Mouse (Mus musculus): ENCODE data around the gene Vmo1. TPM values are rescaled to one million over a fixed set of nuclear protein-coding genes. Genes with fewer than 3 reads are reported as not detected.

Gene Vmo1
- total and polyA plus RNA-seq, 2 experiments from 2014 or later: 0.55 TPM; not detected in 1

DNA sequence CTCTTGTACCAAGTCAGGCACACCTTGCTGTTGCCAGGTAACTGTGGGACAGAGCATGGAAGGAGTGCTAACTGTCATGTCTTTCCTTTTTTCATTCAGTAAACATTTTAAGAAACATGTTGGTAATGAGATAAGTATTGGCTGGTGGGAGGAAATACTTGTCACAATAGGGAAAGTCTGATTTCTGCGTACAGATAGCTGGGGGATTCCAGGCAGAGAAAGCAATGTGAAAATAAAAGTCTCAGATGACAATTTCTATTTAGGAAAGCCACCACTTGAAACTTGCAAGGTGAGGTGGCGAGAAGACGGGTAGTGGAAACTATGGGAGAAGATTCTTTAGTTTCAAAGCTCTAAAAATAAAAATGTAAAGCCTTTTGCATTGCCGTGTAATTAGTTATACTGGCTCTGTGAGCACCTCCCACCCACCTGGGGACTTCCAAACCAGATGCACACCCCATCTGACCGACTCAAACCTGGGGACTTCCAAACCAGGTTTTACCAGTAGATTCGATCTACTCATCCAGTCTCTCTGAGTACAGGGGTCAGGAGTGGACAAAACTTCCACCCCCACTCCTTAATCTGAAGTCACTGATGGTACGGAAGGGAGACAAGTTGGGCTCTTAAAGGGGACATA is 1.6 kb downstream of the Vmo1 start:
- 63% methylated on average over 7 of the region's 7 CpGs for WGBS

DNA sequence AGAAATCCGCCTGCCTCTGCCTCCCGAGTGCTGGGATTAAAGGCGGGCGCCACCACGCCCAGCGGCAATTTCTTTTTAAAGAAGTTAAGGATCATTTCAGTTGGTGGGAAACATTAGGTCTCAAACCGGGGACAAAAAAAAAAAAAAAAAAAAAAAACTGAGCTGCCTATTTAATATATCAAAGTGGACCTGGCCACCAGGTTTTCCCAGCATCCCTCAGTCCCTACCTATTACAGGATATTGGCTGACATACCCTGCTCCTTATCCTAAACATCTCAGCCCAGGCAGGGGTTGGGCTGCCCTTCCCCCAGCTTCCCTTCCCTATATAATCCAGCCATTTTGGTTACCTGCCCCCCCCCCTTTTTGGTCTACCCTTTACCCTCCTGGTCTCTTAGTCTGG is 2.6 kb downstream of the Vmo1 start:
- DNase-seq (ENCODE audit: low spot score): no peak
- 84% methylated on average over 7 of the region's 7 CpGs for WGBS

More for the DNA sequence above, 1.6 kb downstream of the Vmo1 start:
- ATAC-seq (ENCODE audit: insufficient read depth, low read depth) (no peak), DNase-seq (ENCODE audit: low spot score) (no peak)
- no peak overlapping the region for H3K4me2 ChIP-seq (ENCODE audit: low read depth, low read length)
- peaks cover 10% of the 10 kb centered on the region; the same call in 1 of the 2 replicates for H3K27me3 ChIP-seq (ENCODE audit: control insufficient read depth, insufficient read depth, low read length)
- H3K36me3 ChIP-seq (replicated peaks; ENCODE audit: control insufficient read depth, insufficient read depth, low read length): no peaks in the 10 kb centered on the region
- no peak overlapping the region for H3K9ac ChIP-seq (replicated peaks; ENCODE audit: low read depth, low read length)
- no peak overlapping the region for H3K27ac ChIP-seq (ENCODE audit: low read depth)
- no peaks in the 10 kb centered on the region for H3K9me3 ChIP-seq (replicated peaks; ENCODE audit: control insufficient read depth, low read length)
- TF ChIP-seq EP300 (IDR thresholded peaks at IDR 0.05; ENCODE audit: low read depth) (no peak), CTCF (IDR thresholded peaks at IDR 0.05; ENCODE audit: low read depth) (no peak)
- no peak overlapping the region for H3K4me3 ChIP-seq (ENCODE audit: low read depth, low read length)
- no peaks in the 10 kb centered on the region for H3K4me1 ChIP-seq (ENCODE audit: control insufficient read depth, insufficient read depth)

DNA sequence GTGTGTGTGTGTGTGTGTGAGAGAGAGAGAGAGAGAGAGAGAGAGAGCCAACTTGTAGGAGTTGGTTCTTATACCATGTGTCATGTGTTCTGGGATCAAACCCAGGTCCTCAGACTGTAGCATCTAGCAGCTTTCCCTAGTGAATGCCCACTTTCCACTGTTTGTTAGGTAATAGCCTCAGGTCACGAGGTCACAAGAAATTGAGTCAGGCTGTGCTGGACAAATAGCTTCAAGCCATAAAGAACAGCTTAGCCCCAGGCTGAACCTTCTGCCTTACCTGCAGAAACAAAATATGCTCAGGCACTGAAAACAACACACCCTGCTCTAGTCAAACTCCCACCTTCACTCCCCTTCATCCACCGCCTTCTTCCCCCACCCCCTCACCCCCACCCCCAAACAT is 3.2 kb downstream of the Vmo1 start:
- no peak overlapping the region for H3K4me3 ChIP-seq (ENCODE audit: low read depth, low read length)
- ATAC-seq (ENCODE audit: insufficient read depth, low read depth) (no peak), DNase-seq (ENCODE audit: low spot score) (no peak)
- TF ChIP-seq CTCF (IDR thresholded peaks at IDR 0.05; ENCODE audit: low read depth) (no peak), EP300 (IDR thresholded peaks at IDR 0.05; ENCODE audit: low read depth) (no peak)
- H3K4me2 ChIP-seq (ENCODE audit: low read depth, low read length): no peak overlapping the region
- no peaks in the 10 kb centered on the region for H3K9me3 ChIP-seq (replicated peaks; ENCODE audit: control insufficient read depth, low read length)
- 73% methylated on average over 2 of the region's 2 CpGs for WGBS
- no peak overlapping the region for H3K27ac ChIP-seq (ENCODE audit: low read depth)
- no peak overlapping the region for H3K9ac ChIP-seq (replicated peaks; ENCODE audit: low read depth, low read length)
- H3K4me1 ChIP-seq (ENCODE audit: control insufficient read depth, insufficient read depth): no peaks in the 10 kb centered on the region
- peaks cover 10% of the 10 kb centered on the region; the same call in 1 of the 2 replicates for H3K27me3 ChIP-seq (ENCODE audit: control insufficient read depth, insufficient read depth, low read length)
- H3K36me3 ChIP-seq (replicated peaks; ENCODE audit: control insufficient read depth, insufficient read depth, low read length): no peaks in the 10 kb centered on the region

More for the DNA sequence above, 2.6 kb downstream of the Vmo1 start:
- H3K4me1 ChIP-seq (ENCODE audit: control insufficient read depth, insufficient read depth): no peaks in the 10 kb centered on the region
- H3K4me2 ChIP-seq (ENCODE audit: low read depth, low read length): no peak overlapping the region
- no peaks in the 10 kb centered on the region for H3K36me3 ChIP-seq (replicated peaks; ENCODE audit: control insufficient read depth, insufficient read depth, low read length)
- H3K27me3 ChIP-seq (ENCODE audit: control insufficient read depth, insufficient read depth, low read length): peaks cover 10% of the 10 kb centered on the region; the same call in 1 of the 2 replicates
- TF ChIP-seq CTCF (IDR thresholded peaks at IDR 0.05; ENCODE audit: low read depth): no peak
- no peak for TF ChIP-seq EP300 (IDR thresholded peaks at IDR 0.05; ENCODE audit: low read depth)
- H3K27ac ChIP-seq (ENCODE audit: low read depth): no peak overlapping the region
- H3K9me3 ChIP-seq (replicated peaks; ENCODE audit: control insufficient read depth, low read length): no peaks in the 10 kb centered on the region
- no peak for ATAC-seq (ENCODE audit: insufficient read depth, low read depth)
- no peak overlapping the region for H3K9ac ChIP-seq (replicated peaks; ENCODE audit: low read depth, low read length)
- H3K4me3 ChIP-seq (ENCODE audit: low read depth, low read length): no peak overlapping the region

DNA sequence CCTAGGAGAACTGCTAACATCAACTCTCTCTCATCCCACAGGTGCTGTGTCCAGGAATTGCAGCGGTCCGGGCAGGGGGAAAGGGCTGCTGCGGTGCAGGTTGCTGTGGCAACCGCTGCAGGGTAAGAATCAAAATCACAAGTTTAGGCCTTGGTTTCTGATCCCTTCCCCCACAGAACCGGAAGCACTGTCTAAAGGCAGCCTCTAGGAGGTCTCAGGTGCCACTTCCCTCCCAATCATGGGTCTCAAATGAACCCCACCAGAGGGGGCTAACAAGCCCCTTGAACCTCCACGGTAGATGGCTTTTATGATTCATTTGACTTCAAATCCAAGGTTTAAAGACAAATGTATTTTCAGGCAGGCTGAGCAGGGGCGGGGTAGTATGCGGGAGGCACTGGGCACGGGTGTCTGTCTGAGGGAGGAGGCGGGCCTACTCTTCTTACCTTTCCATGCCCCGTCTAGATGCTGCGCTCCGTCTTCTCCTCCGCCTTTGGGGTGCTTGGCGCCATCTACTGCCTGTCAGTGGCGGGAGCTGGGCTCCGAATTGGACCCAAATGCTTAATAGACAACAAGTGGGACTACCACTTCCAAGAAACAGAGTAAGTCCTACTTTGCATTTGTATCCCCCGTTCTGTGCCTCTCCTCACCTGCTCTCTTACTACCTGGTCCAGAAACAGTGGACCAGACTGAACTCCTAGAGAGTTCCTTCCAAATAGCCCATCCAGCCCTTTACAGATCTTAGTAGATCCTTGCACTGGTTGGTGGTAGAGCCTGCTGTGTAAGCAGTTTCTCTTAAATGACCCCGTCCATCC is 4.5 kb downstream of the Vmo1 start:
- H3K36me3 ChIP-seq (replicated peaks; ENCODE audit: control insufficient read depth, insufficient read depth, low read length): no peaks in the 10 kb centered on the region
- H3K9ac ChIP-seq (replicated peaks; ENCODE audit: low read depth, low read length): no peak overlapping the region
- H3K27me3 ChIP-seq (ENCODE audit: control insufficient read depth, insufficient read depth, low read length): peaks cover 10% of the 10 kb centered on the region; the same call in 1 of the 2 replicates
- ATAC-seq (ENCODE audit: insufficient read depth, low read depth) (no peak), DNase-seq (ENCODE audit: low spot score) (no peak)
- H3K27ac ChIP-seq (ENCODE audit: low read depth): no peak overlapping the region
- 11% methylated on average over 19 of the region's 19 CpGs for WGBS
- no peak for TF ChIP-seq EP300 (IDR thresholded peaks at IDR 0.05; ENCODE audit: low read depth)
- peak; percentile 60 for TF ChIP-seq CTCF (IDR thresholded peaks at IDR 0.05; ENCODE audit: low read depth)
- no peak overlapping the region for H3K4me3 ChIP-seq (ENCODE audit: low read depth, low read length)
- H3K9me3 ChIP-seq (replicated peaks; ENCODE audit: control insufficient read depth, low read length): no peaks in the 10 kb centered on the region
- no peak overlapping the region for H3K4me2 ChIP-seq (ENCODE audit: low read depth, low read length)
- no peaks in the 10 kb centered on the region for H3K4me1 ChIP-seq (ENCODE audit: control insufficient read depth, insufficient read depth)

DNA sequence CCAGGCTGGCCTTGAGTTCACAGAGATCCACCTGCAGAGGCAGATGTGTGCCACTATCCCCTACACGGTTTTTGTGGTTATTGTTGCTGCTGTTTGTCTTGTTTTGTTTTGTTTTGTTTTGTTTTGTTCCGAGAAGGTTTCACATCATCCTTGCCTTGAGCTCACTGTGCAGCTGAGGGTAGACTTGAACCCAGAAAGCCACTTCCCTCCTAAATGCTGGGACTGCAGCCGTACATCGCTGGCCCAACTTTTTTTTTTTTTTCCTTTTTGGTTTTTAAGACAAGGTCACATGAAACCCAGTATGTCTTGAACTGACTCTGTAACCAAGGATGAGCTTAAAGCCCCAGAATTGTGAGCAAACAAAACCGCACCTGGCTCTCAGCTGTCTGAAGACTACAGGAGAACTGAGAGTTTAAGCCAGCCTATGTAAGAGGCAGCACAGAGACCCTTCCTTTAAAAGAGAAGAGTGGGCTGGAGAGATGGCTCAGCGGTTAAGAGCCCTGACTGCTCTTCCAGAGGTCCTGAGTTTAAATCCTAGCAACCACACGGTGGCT is 7.4 kb downstream of the Vmo1 start:
- H3K36me3 ChIP-seq (replicated peaks; ENCODE audit: control insufficient read depth, insufficient read depth, low read length): no peaks in the 10 kb centered on the region
- H3K27me3 ChIP-seq (ENCODE audit: control insufficient read depth, insufficient read depth, low read length): peaks cover 10% of the 10 kb centered on the region; the same call in 1 of the 2 replicates
- H3K9ac ChIP-seq (replicated peaks; ENCODE audit: low read depth, low read length): no peak overlapping the region
- WGBS: 65% methylated on average over 7 of the region's 7 CpGs
- H3K27ac ChIP-seq (ENCODE audit: low read depth): no peak overlapping the region
- no peak overlapping the region for H3K4me3 ChIP-seq (ENCODE audit: low read depth, low read length)
- H3K4me2 ChIP-seq (ENCODE audit: low read depth, low read length): no peak overlapping the region
- DNase-seq (ENCODE audit: low spot score) (no peak), ATAC-seq (ENCODE audit: insufficient read depth, low read depth) (no peak)
- no peaks in the 10 kb centered on the region for H3K9me3 ChIP-seq (replicated peaks; ENCODE audit: control insufficient read depth, low read length)
- TF ChIP-seq EP300 (IDR thresholded peaks at IDR 0.05; ENCODE audit: low read depth) (no peak), CTCF (IDR thresholded peaks at IDR 0.05; ENCODE audit: low read depth) (no peak)
- no peaks in the 10 kb centered on the region for H3K4me1 ChIP-seq (ENCODE audit: control insufficient read depth, insufficient read depth)
